In the genomic region with DNA sequence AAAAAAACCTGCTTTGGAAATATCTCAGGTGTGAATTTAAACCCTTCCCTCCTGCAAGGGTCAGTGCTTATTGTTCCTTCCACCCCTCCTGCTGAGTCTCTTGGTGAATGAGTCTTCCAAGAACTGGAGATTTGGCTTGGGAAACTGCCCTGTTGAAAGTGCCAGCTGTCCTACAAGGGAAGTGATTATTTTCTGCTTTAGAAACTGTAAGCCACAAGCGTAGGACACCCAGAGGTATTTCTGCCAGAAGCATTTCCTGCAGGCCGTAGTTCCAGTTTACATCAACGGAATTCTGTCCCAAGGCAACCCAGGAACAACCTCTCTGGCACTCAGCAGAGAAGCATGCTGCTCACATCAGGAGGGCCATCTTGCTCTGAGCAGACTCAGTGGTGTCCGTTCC, we compare ENCODE assay signal across 11 mouse cellular contexts. TPM values are rescaled to one million over a fixed set of nuclear protein-coding genes. Genes with fewer than 3 reads are reported as not detected.
DNase-seq lines count a peak whose midpoint lies in the region; ATAC-seq and TF ChIP-seq lines count a peak whose summit lies in the region.
"Had no signal": no experiment of that assay in that cellular context is flagged by ENCODE, and none has a peak within 500 bp of the region (broad histone marks: within the 10 kb centered on the region; RNA-seq: fewer than 3 reads in every experiment).

No protein-coding gene starts in this region.

- no peaks in the 10 kb centered on the region for H3K27me3 ChIP-seq in heart, adult 2 months (ENCODE audit: control insufficient read depth, insufficient read depth, low read length)
- no peaks in the 10 kb centered on the region for H3K27me3 ChIP-seq in heart, embryonic 12.5 days (replicated peaks)
- H3K27me3 ChIP-seq in midbrain, postnatal 0 days (ENCODE audit: insufficient read depth, low read length) = no peaks in the 10 kb centered on the region
- H3K27me3 ChIP-seq in midbrain, embryonic 13.5 days = no peaks in the 10 kb centered on the region
- H3K27me3 ChIP-seq: embryonic facial prominence, embryonic 12.5 days had no signal

- no peak for ATAC-seq in heart, embryonic 12.5 days (ENCODE audit: insufficient number of reproducible peaks, low FRiP score)
- no peak for ATAC-seq in midbrain, postnatal 0 days (ENCODE audit: low FRiP score)
- no peak for ATAC-seq in midbrain, embryonic 13.5 days
- ATAC-seq in granulocyte monocyte progenitor cell, adult 5-6 weeks (replicated peaks; ENCODE audit: poor library complexity, severe bottlenecking) = peak; percentile 20
- ATAC-seq: midbrain, embryonic 16.5 days had no signal

- no peaks in the 10 kb centered on the region for H3K36me3 ChIP-seq in heart, adult 2 months (ENCODE audit: control insufficient read depth, insufficient read depth, low read length)
- no peaks in the 10 kb centered on the region for H3K36me3 ChIP-seq in heart, embryonic 12.5 days
- no peaks in the 10 kb centered on the region for H3K36me3 ChIP-seq in midbrain, postnatal 0 days (ENCODE audit: insufficient read depth, low read length)
- H3K36me3 ChIP-seq in midbrain, embryonic 13.5 days = no peaks in the 10 kb centered on the region
- H3K36me3 ChIP-seq: embryonic facial prominence, embryonic 12.5 days had no signal

- no peak for DNase-seq in heart, adult 2 months
- DNase-seq in midbrain, postnatal 0 days (ENCODE audit: low spot score) = peak; percentile 44
- DNase-seq in right cerebral cortex, postnatal 4 days = no peak
- no peak for DNase-seq in T-cell, adult 2 months (ENCODE audit: low spot score)
- DNase-seq: right cerebral cortex, postnatal 25 days had no signal

- TF ChIP-seq EP300 in heart, adult 2 months (IDR thresholded peaks at IDR 0.05; ENCODE audit: insufficient read depth, low read depth, low read length) = 0 out of 2 replicates have a peak, but pooled peaks have one; percentile 28

- no peak overlapping the region for H3K9ac ChIP-seq in heart, adult 2 months (ENCODE audit: low read depth, low read length)
- no peak overlapping the region for H3K9ac ChIP-seq in heart, embryonic 12.5 days
- no peak overlapping the region for H3K9ac ChIP-seq in midbrain, postnatal 0 days (replicated peaks; ENCODE audit: low read length, poor library complexity, severe bottlenecking)
- H3K9ac ChIP-seq in midbrain, embryonic 13.5 days (replicated peaks) = no peak overlapping the region
- H3K9ac ChIP-seq: embryonic facial prominence, embryonic 12.5 days had no signal

- peak overlapping the region; percentile 56 for H3K27ac ChIP-seq in heart, adult 2 months
- no peak overlapping the region for H3K27ac ChIP-seq in heart, embryonic 12.5 days (ENCODE audit: poor library complexity, severe bottlenecking)
- no peak overlapping the region for H3K27ac ChIP-seq in midbrain, postnatal 0 days (ENCODE audit: low read depth, low read length)
- no peak overlapping the region for H3K27ac ChIP-seq in midbrain, embryonic 13.5 days
- H3K27ac ChIP-seq in olfactory bulb, adult 2 months (ENCODE audit: insufficient read depth, low read depth, low read length) = 0 out of 2 replicates have a peak overlapping the region, but pooled peaks have one; percentile 2
- H3K27ac ChIP-seq: embryonic facial prominence, embryonic 12.5 days had no signal

- no peak for TF ChIP-seq CTCF in heart, adult 2 months (IDR thresholded peaks at IDR 0.05)
- no peak for TF ChIP-seq CTCF in midbrain, postnatal 0 days (IDR thresholded peaks at IDR 0.05)
- TF ChIP-seq CTCF in olfactory bulb, adult 2 months (IDR thresholded peaks at IDR 0.05; ENCODE audit: insufficient read depth, low read depth, low read length) = no peak

- WGBS in heart, adult 2 months = 29% methylated on average over 4 of the region's 4 CpGs
- 58% methylated on average over 4 of the region's 4 CpGs for WGBS in heart, embryonic 12.5 days
- WGBS in midbrain, postnatal 0 days = 42% methylated on average over 4 of the region's 4 CpGs
- WGBS in midbrain, embryonic 13.5 days = 61% methylated on average over 4 of the region's 4 CpGs
- WGBS in olfactory bulb, adult 2 months = 64% methylated on average over 4 of the region's 4 CpGs

- no peaks in the 10 kb centered on the region for H3K79me2 ChIP-seq in heart, adult 2 months (replicated peaks; ENCODE audit: control insufficient read depth, insufficient read depth, low read length)

- no peak overlapping the region for H3K4me3 ChIP-seq in heart, adult 2 months
- no peak overlapping the region for H3K4me3 ChIP-seq in heart, embryonic 12.5 days
- H3K4me3 ChIP-seq in midbrain, postnatal 0 days (ENCODE audit: low read depth, low read length) = no peak overlapping the region
- no peak overlapping the region for H3K4me3 ChIP-seq in midbrain, embryonic 13.5 days (replicated peaks)
- H3K4me3 ChIP-seq in olfactory bulb, adult 2 months (ENCODE audit: insufficient read depth, low read depth, low read length) = no peak overlapping the region
- H3K4me3 ChIP-seq: embryonic facial prominence, embryonic 12.5 days had no signal

- intact Hi-C loops in heart, adult 2 months (cut with DNase I) = no loop called here

- H3K9me3 ChIP-seq in heart, embryonic 12.5 days (replicated peaks) = no peaks in the 10 kb centered on the region
- H3K9me3 ChIP-seq in midbrain, postnatal 0 days (ENCODE audit: low read length) = no peaks in the 10 kb centered on the region
- H3K9me3 ChIP-seq in midbrain, embryonic 13.5 days = no peaks in the 10 kb centered on the region
- H3K9me3 ChIP-seq: embryonic facial prominence, embryonic 12.5 days had no signal

- no peak overlapping the region for H3K4me2 ChIP-seq in heart, embryonic 12.5 days
- no peak overlapping the region for H3K4me2 ChIP-seq in midbrain, postnatal 0 days (ENCODE audit: low read depth, low read length, poor library complexity, severe bottlenecking)
- H3K4me2 ChIP-seq in midbrain, embryonic 13.5 days (replicated peaks) = no peak overlapping the region
- H3K4me2 ChIP-seq: embryonic facial prominence, embryonic 12.5 days had no signal

- peaks cover 15% of the 10 kb centered on the region for H3K4me1 ChIP-seq in heart, adult 2 months (ENCODE audit: control insufficient read depth, insufficient read depth, low read length)
- H3K4me1 ChIP-seq in heart, embryonic 12.5 days (replicated peaks) = 0 out of 2 replicates have a peak, but pooled peaks cover 3% of the 10 kb centered on the region
- H3K4me1 ChIP-seq in midbrain, postnatal 0 days (ENCODE audit: insufficient read depth, low read length) = 0 out of 2 replicates have a peak, but pooled peaks cover 6% of the 10 kb centered on the region
- peaks cover 33% of the 10 kb centered on the region for H3K4me1 ChIP-seq in midbrain, embryonic 13.5 days (replicated peaks)
- peaks cover 13% of the 10 kb centered on the region for H3K4me1 ChIP-seq in olfactory bulb, adult 2 months (ENCODE audit: control insufficient read depth, insufficient read depth, low read length)
- H3K4me1 ChIP-seq: embryonic facial prominence, embryonic 12.5 days had no signal

- no peak for TF ChIP-seq POLR2A in heart, adult 2 months (IDR thresholded peaks at IDR 0.05; ENCODE audit: insufficient read depth, low read depth, low read length)
- no peak for TF ChIP-seq POLR2A in olfactory bulb, adult 2 months (IDR thresholded peaks at IDR 0.05; ENCODE audit: insufficient read depth, low read depth, low read length)

RNA-seq across cellular contexts. Expression of gene B3gnt2, which starts 12.6 kb away (rescaled TPM):
- 1 to 10 TPM; 3.5 to 6.2 TPM for total RNA-seq in heart, adult 2 months (2021)
- polyA plus RNA-seq in heart, adult 2 months (2012; rRNA removed) = 5.7 and 7.1 TPM in 2 replicates
- 3.3 and 5.3 TPM in 2 replicates for polyA plus RNA-seq in heart, embryonic 12.5 days (2016; fragmentation: Nextera tagmentation; extraction: Ambion mirVana)
- 2.5 and 6.2 TPM in 2 replicates for total RNA-seq in midbrain, postnatal 0 days (2014; rRNA removed)
- 2.0 and 2.6 TPM in 2 replicates for polyA plus RNA-seq in midbrain, postnatal 0 days (2015; fragmentation: Nextera tagmentation; extraction: Ambion mirVana)
- 1.9 and 2.4 TPM in 2 replicates for polyA plus RNA-seq in midbrain, embryonic 13.5 days (2015; fragmentation: Nextera tagmentation; extraction: Ambion mirVana)
- 8.6 and 12.3 TPM in 2 replicates for total RNA-seq in granulocyte monocyte progenitor cell, adult 5-6 weeks (2014; fragmentation: Nextera tagmentation)
- 10.6 and 41.3 TPM in 2 replicates for total RNA-seq in granulocyte monocyte progenitor cell, adult 5-6 weeks (2017)
- not detected in 2 replicates for polyA plus RNA-seq in olfactory bulb, adult 2 months (2012; ENCODE audit: insufficient read depth, insufficient read length, low replicate concordance, missing spikeins)

Comparison
In these comparisons a context has a peak if more than half of its experiments do, and no peak if none do; other contexts are left out.
1. H3K27ac ChIP-seq: peak in heart, adult 2 months (single experiment) and olfactory bulb, adult 2 months (single experiment); none in heart, embryonic 12.5 days (single experiment), midbrain, postnatal 0 days (single experiment) and midbrain, embryonic 13.5 days (single experiment).